Comparison of ENCODE assay signal across 19 mouse cellular contexts in the genomic region with DNA sequence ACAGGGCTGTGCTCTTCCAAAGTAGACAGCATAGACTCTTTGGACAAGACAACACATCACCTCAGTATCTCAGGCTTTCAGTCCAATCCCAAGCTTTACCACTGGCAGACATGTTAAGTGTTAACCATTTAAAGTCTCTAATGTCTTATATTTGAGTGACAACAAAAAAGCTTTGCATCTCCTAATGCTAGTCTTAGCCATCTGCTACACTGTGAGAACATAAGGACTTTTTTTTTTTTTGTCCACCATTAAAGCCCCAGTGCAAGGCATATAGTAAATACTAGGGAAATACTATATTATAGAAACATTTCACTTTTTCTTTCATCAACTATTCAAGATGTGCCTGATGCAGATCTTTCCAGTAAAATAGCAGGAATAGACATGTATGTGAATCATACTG.
DNase-seq lines count a peak whose midpoint lies in the region; ATAC-seq and TF ChIP-seq lines count a peak whose summit lies in the region.
"Had no signal": no experiment of that assay in that cellular context is flagged by ENCODE, and none has a peak within 500 bp of the region (broad histone marks: within the 10 kb centered on the region; RNA-seq: fewer than 3 reads in every experiment).

No protein-coding gene starts in this region.

- no peak overlapping the region for H3K4me2 ChIP-seq in forebrain, embryonic 14.5 days (ENCODE audit: low read length)
- H3K4me2 ChIP-seq in forebrain, embryonic 15.5 days (replicated peaks): no peak overlapping the region
- H3K4me2 ChIP-seq in forebrain, postnatal 0 days (ENCODE audit: low read depth): no peak overlapping the region
- H3K4me2 ChIP-seq in forebrain, embryonic 13.5 days: no peak overlapping the region

- peak; percentile 57 for ATAC-seq in forebrain, embryonic 14.5 days
- no peak for ATAC-seq in forebrain, embryonic 15.5 days (replicated peaks)
- ATAC-seq in forebrain, postnatal 0 days: peak; percentile 53
- ATAC-seq in forebrain, embryonic 13.5 days: no peak
- ATAC-seq: activated CD4-positive, CD25-positive, alpha-beta regulatory T cell, adult 4 months; CD4-positive, CD25-positive, alpha-beta regulatory T cell, adult 4 months; Patski had no signal

- no peaks in the 10 kb centered on the region for H3K4me1 ChIP-seq in forebrain, embryonic 14.5 days (ENCODE audit: control insufficient read depth, insufficient read depth, low read length)
- H3K4me1 ChIP-seq in forebrain, embryonic 15.5 days: no peaks in the 10 kb centered on the region
- H3K4me1 ChIP-seq in forebrain, postnatal 0 days (ENCODE audit: insufficient read depth): no peaks in the 10 kb centered on the region
- no peaks in the 10 kb centered on the region for H3K4me1 ChIP-seq in forebrain, embryonic 13.5 days

- no peak overlapping the region for H3K4me3 ChIP-seq in forebrain, embryonic 14.5 days (ENCODE audit: low read depth, low read length)
- no peak overlapping the region for H3K4me3 ChIP-seq in forebrain, embryonic 15.5 days
- H3K4me3 ChIP-seq in forebrain, postnatal 0 days (ENCODE audit: low read depth, low read length): no peak overlapping the region
- no peak overlapping the region for H3K4me3 ChIP-seq in forebrain, embryonic 13.5 days

- no peak overlapping the region for H3K27ac ChIP-seq in forebrain, embryonic 14.5 days (ENCODE audit: low read depth, low read length)
- H3K27ac ChIP-seq in forebrain, embryonic 15.5 days (replicated peaks): no peak overlapping the region
- no peak overlapping the region for H3K27ac ChIP-seq in forebrain, postnatal 0 days (ENCODE audit: low read depth, low read length)
- H3K27ac ChIP-seq in forebrain, embryonic 13.5 days: no peak overlapping the region

- no peaks in the 10 kb centered on the region for H3K27me3 ChIP-seq in forebrain, embryonic 14.5 days (replicated peaks; ENCODE audit: control insufficient read depth, insufficient read depth, low read length)
- no peaks in the 10 kb centered on the region for H3K27me3 ChIP-seq in forebrain, embryonic 15.5 days
- H3K27me3 ChIP-seq in forebrain, postnatal 0 days (ENCODE audit: insufficient read depth, low read length): no peaks in the 10 kb centered on the region
- no peaks in the 10 kb centered on the region for H3K27me3 ChIP-seq in forebrain, embryonic 13.5 days
- H3K27me3 ChIP-seq: CH12.LX had no signal

- no peak overlapping the region for H3K9ac ChIP-seq in forebrain, embryonic 14.5 days (ENCODE audit: low read length)
- H3K9ac ChIP-seq in forebrain, embryonic 15.5 days (replicated peaks): no peak overlapping the region
- H3K9ac ChIP-seq in forebrain, postnatal 0 days: no peak overlapping the region
- no peak overlapping the region for H3K9ac ChIP-seq in forebrain, embryonic 13.5 days

- TF ChIP-seq CTCF in forebrain, postnatal 0 days (IDR thresholded peaks at IDR 0.05; ENCODE audit: low read depth): no peak

- H3K9me3 ChIP-seq in forebrain, embryonic 14.5 days (replicated peaks; ENCODE audit: control insufficient read depth, low read length): no peaks in the 10 kb centered on the region
- H3K9me3 ChIP-seq in forebrain, embryonic 15.5 days: no peaks in the 10 kb centered on the region
- no peaks in the 10 kb centered on the region for H3K9me3 ChIP-seq in forebrain, postnatal 0 days (ENCODE audit: low read length)
- H3K9me3 ChIP-seq in forebrain, embryonic 13.5 days (replicated peaks): no peaks in the 10 kb centered on the region
- H3K9me3 ChIP-seq: G1E had no signal

- no peaks in the 10 kb centered on the region for H3K36me3 ChIP-seq in forebrain, embryonic 14.5 days (ENCODE audit: control insufficient read depth, insufficient read depth, low read length)
- H3K36me3 ChIP-seq in forebrain, embryonic 15.5 days: no peaks in the 10 kb centered on the region
- no peaks in the 10 kb centered on the region for H3K36me3 ChIP-seq in forebrain, postnatal 0 days (ENCODE audit: insufficient read depth)
- no peaks in the 10 kb centered on the region for H3K36me3 ChIP-seq in forebrain, embryonic 13.5 days (ENCODE audit: poor library complexity, severe bottlenecking)
- H3K36me3 ChIP-seq: G1E had no signal

- peak; percentile 19 for DNase-seq in forebrain, embryonic 14.5 days (ENCODE audit: low spot score)
- no peak for DNase-seq in forebrain, postnatal 0 days
- DNase-seq: adrenal gland, adult 2 months; adrenal gland, adult 8-10 months; adrenal gland, postnatal 10 days; adrenal gland, postnatal 14 days; adrenal gland, postnatal 25 days; adrenal gland, postnatal 36 days; B cell, adult 2 months; cerebellum, adult 11 months; cerebellum, adult 11-12 months; cerebellum, adult 18-20 months had no signal

Comparison
In these comparisons a context has a peak if more than half of its experiments do, and no peak if none do; other contexts are left out.
1. ATAC-seq: peak in forebrain, embryonic 14.5 days (single experiment) and forebrain, postnatal 0 days (single experiment); none in forebrain, embryonic 15.5 days (single experiment) and forebrain, embryonic 13.5 days (single experiment).